Mouse (Mus musculus): ENCODE results near the gene Ablim1.

GRCm38 (mm10) chr19:57036860-57037259 lies 277.9 kb downstream of the Ablim1 start:
- no peak for TF ChIP-seq CTCF (IDR thresholded peaks at IDR 0.05; ENCODE audit: insufficient read depth, low read depth, low read length)
- TF ChIP-seq POLR2A (IDR thresholded peaks at IDR 0.05; ENCODE audit: insufficient read depth, low read depth, low read length), result no peak
